Mouse (Mus musculus) bone marrow macrophage, adult 2 months (primary cell): ENCODE data around the gene Egflam. TPM values are rescaled to one million over a fixed set of nuclear protein-coding genes. Genes with fewer than 3 reads are reported as not detected.
A peak's percentile ranks its signal among the peaks of the same experiment; 100 is the strongest.

Source experiments
- H3K27ac ChIP-seq: 2 replicates; pipeline ENCODE4 v1.5.1; 2012; ENCODE audit warnings: low read depth, low read length; ENCODE audit not compliant: insufficient read depth
- H3K4me1 ChIP-seq: 2 replicates; pipeline ENCODE4 v1.6.1; 2012; ENCODE audit warnings: low read length; ENCODE audit not compliant: control insufficient read depth, insufficient read depth
- H3K4me3 ChIP-seq: 2 replicates; pipeline ENCODE4 v1.5.1; 2012; ENCODE audit warnings: mild to moderate bottlenecking, low read length, moderate library complexity; ENCODE audit not compliant: insufficient read depth
- CTCF ChIP-seq: IDR thresholded peaks from 2 replicates; pipeline ENCODE4 v1.5.1; 2012; ENCODE audit warnings: low read depth, mild to moderate bottlenecking, low read length, moderate library complexity
- POLR2A ChIP-seq: IDR thresholded peaks from 2 replicates; pipeline ENCODE4 v1.6.1; 2012; ENCODE audit warnings: mild to moderate bottlenecking, low read depth, low read length, borderline replicate concordance
- polyA plus RNA-seq: library from polyadenylated mRNA; stranded (reverse); fragments of >200 nt; gene quantifications from 2 replicates; pipeline ENCODE4 v1.2.4, GENCODE M21; 2012; ENCODE audit not compliant: missing spikeins, insufficient read depth, insufficient read length

The Egflam gene
- polyA plus RNA-seq, 1 experiment, result not detected

- Histone ChIP-seq H3K4me3 (no peak overlapping the region), H3K27ac (no peak overlapping the region), H3K4me1 (no peaks in the 10 kb centered on the region)
- TF ChIP-seq POLR2A (no peak), CTCF (no peak)
Measured at GRCm38 (mm10) chr15:7292854-7293253, 105.3 kb downstream of the Egflam start.

GRCm38 (mm10) chr15:7290003-7290402 is 108.2 kb downstream of the Egflam start:
- Histone ChIP-seq H3K4me3 (no peak overlapping the region), H3K4me1 (no peaks in the 10 kb centered on the region), H3K27ac (no peak overlapping the region)
- TF ChIP-seq CTCF (no peak), POLR2A (no peak)

DNA sequence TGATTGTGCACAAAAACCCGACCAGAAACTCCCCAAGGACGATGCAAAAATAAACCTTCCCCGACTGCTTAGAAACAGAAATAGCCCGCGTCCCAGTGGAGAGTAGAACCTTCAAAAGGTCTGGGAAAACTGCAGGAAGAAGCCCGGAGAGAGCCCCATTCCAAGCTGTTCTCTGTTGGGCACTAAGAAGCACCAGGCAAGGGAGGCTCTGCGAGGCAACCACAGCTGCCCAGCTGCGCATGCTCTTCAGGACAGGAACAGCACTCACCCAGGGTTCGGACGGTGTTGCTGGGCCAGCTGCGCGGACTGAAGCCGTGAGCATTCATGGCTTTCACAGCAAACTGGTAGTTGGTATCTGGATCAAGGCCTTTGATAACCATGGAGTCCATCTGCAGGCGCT is 108.7 kb downstream of the Egflam start:
- H3K4me3 ChIP-seq, result no peak overlapping the region
- H3K4me1 ChIP-seq, result no peaks in the 10 kb centered on the region
- TF ChIP-seq CTCF (no peak), POLR2A (no peak)
- no peak overlapping the region for H3K27ac ChIP-seq

DNA sequence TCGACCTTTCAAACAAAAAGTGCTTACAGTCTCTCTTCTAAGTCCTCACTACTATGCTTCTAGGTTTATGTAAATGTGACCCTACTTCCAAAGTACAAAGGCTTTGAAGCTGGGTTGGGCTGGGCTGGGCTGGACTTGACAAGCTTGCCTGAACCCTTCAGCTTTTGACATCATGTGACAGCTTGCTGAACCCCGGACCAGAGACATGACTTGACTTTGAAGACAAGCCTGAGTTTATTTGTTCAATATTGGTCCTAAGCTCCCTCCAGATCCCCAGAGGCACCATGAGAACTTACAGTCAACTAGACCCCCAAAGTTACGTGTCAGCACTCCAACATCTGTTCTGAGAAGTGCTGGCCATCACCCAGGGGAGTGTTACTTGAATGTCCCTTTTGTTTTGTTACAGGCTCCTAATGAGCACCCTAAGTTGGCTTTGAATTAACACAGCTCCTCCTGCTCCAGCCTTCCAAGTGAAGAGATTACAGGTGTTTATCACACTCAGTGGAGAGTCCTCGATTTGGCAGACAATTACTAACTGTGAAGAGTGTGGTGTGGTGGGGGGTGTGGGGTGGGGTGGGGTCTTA is 109.3 kb downstream of the Egflam start:
- H3K4me1 ChIP-seq, result no peaks in the 10 kb centered on the region
- H3K27ac ChIP-seq, result no peak overlapping the region
- TF ChIP-seq CTCF (no peak), POLR2A (no peak)
- no peak overlapping the region for H3K4me3 ChIP-seq

DNA sequence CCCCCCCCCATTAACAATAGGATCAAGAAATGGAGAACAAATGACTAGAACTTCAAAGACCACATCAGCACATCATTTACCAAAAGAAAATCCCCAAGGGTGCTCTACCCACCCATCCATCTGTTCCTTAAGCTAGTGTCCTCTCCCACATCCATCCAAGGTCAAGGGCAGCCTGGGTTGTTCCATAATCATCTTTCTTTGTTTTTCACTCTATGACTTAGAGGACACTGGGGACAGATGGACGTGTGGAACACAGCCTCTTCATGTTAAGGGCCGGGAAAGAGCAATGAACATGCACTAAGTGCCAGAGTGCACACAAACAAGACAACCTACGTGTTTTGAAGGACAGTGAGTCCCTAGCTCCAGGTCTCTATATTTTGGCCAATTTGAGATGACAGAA is 110.3 kb downstream of the Egflam start:
- TF ChIP-seq POLR2A (no peak), CTCF (no peak)
- Histone ChIP-seq H3K27ac (no peak overlapping the region), H3K4me1 (no peaks in the 10 kb centered on the region), H3K4me3 (no peak overlapping the region)

GRCm38 (mm10) chr15:7281579-7281978 is 116.6 kb downstream of the Egflam start:
- H3K4me3 ChIP-seq, result no peak overlapping the region
- H3K27ac ChIP-seq, result no peak overlapping the region
- TF ChIP-seq CTCF (no peak), POLR2A (no peak)
- H3K4me1 ChIP-seq, result no peaks in the 10 kb centered on the region

- TF ChIP-seq POLR2A, result no peak
- peak; percentile 74 for TF ChIP-seq CTCF
- no peak overlapping the region for H3K4me3 ChIP-seq
- H3K27ac ChIP-seq, result no peak overlapping the region
- H3K4me1 ChIP-seq, result no peaks in the 10 kb centered on the region
Measured at GRCm38 (mm10) chr15:7263822-7264221, 134.4 kb downstream of the Egflam start.

GRCm38 (mm10) chr15:7263339-7263738 is 134.9 kb downstream of the Egflam start:
- Histone ChIP-seq H3K27ac (no peak overlapping the region), H3K4me3 (no peak overlapping the region), H3K4me1 (no peaks in the 10 kb centered on the region)
- TF ChIP-seq POLR2A (no peak), CTCF (no peak)

DNA sequence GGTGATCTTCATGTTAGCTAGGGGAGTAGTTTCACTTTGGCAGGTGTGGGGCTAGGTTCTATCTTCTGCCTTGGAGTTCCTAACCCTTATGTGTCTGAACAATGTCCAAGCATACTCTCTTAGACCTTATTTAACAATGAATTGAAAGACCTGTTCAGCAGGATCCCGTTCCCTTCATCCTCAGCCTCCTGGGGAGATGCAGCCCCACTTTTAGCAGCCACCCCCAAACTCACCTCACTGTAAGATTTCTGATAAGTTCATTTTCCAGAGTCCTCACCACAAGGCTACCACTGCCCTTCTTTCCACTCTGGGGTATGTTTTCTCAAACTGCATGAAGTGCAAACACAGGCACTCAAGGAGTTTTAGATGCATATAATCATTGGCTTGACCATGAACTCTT is 136.8 kb downstream of the Egflam start:
- TF ChIP-seq POLR2A (no peak), CTCF (no peak)
- no peak overlapping the region for H3K4me3 ChIP-seq
- H3K4me1 ChIP-seq, result no peaks in the 10 kb centered on the region
- H3K27ac ChIP-seq, result no peak overlapping the region

GRCm38 (mm10) chr15:7256577-7256976 is 141.6 kb downstream of the Egflam start:
- no peak overlapping the region for H3K27ac ChIP-seq
- no peak for TF ChIP-seq CTCF
- TF ChIP-seq POLR2A, result no peak
- H3K4me1 ChIP-seq, result no peaks in the 10 kb centered on the region
- H3K4me3 ChIP-seq, result no peak overlapping the region

DNA sequence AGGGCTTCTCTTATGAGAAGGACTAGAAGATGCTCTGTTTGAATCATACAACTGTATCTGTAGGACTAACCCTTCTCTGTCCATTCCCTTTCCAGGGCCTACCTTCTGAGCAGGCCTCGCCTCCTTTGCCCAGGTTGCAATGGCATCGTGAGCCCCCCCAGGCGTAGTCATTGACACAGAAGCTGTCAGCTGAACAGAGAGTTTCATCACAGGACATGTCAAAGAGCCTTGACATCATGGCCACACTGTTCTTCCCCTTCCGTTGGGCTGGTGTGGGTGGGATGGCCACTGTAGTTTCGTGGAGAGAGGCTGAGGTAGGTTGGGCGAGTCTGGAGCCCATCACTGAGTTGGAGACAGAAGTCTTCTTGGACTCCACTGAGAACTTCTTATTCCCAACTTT is 144.9 kb downstream of the Egflam start:
- no peak overlapping the region for H3K4me3 ChIP-seq
- TF ChIP-seq CTCF (no peak), POLR2A (no peak)
- H3K4me1 ChIP-seq, result no peaks in the 10 kb centered on the region
- H3K27ac ChIP-seq, result no peak overlapping the region
